ENCODE assay signal across 25 mouse cellular contexts in genomic region chr10:107943859-107944258, GRCm38 (mm10). TPM values are rescaled to one million over a fixed set of nuclear protein-coding genes. Genes with fewer than 3 reads are reported as not detected.
DNase-seq lines count a peak whose midpoint lies in the region; ATAC-seq and TF ChIP-seq lines count a peak whose summit lies in the region.
"Had no signal": no experiment of that assay in that cellular context is flagged by ENCODE, and none has a peak within 500 bp of the region (broad histone marks: within the 10 kb centered on the region; RNA-seq: fewer than 3 reads in every experiment).

No protein-coding gene starts in this region.

- no peak overlapping the region for H3K27ac ChIP-seq in liver, postnatal 0 days (ENCODE audit: low read depth)
- H3K27ac ChIP-seq: embryonic facial prominence, embryonic 15.5 days; forebrain, embryonic 10.5 days; gastrocnemius, adult 2 months; heart, embryonic 15.5 days; hindbrain, embryonic 13.5 days; hindbrain, postnatal 0 days had no signal

- no peak overlapping the region for H3K9ac ChIP-seq in liver, postnatal 0 days (replicated peaks)
- H3K9ac ChIP-seq: embryonic facial prominence, embryonic 15.5 days; heart, embryonic 15.5 days; hindbrain, embryonic 13.5 days had no signal

- no peak for TF ChIP-seq EP300 in liver, postnatal 0 days (IDR thresholded peaks at IDR 0.05; ENCODE audit: low read depth)

- no peaks in the 10 kb centered on the region for H3K36me3 ChIP-seq in liver, postnatal 0 days (replicated peaks; ENCODE audit: insufficient read depth, low read length)
- H3K36me3 ChIP-seq: embryonic facial prominence, embryonic 15.5 days; forebrain, embryonic 10.5 days; G1E; heart, embryonic 15.5 days; hindbrain, embryonic 13.5 days had no signal

- H3K4me2 ChIP-seq in liver, postnatal 0 days (ENCODE audit: low read depth, low read length) = no peak overlapping the region
- H3K4me2 ChIP-seq: embryonic facial prominence, embryonic 15.5 days; heart, embryonic 15.5 days; hindbrain, embryonic 13.5 days had no signal

- DNase-seq in liver, postnatal 0 days = no peak
- DNase-seq in liver = no peak
- peak; percentile 40 for DNase-seq in MN1 (ENCODE audit: low spot score)
- no peak for DNase-seq in right cerebral cortex, postnatal 10 days (ENCODE audit: low spot score in 2 of 2)
- no peak for DNase-seq in thymus, postnatal 4 days
- DNase-seq: adrenal gland, postnatal 36 days; cerebellum, adult 2 months; cerebellum, postnatal 10 days; embryo, embryonic 11 days; gastrocnemius, adult 2 months; gastrocnemius, postnatal 25 days; heart, adult 11 months; heart, postnatal 14 days had no signal

- WGBS in liver, postnatal 0 days (ENCODE audit: insufficient replicate concordance) = 67% methylated on average over 3 of the region's 3 CpGs

- H3K9me3 ChIP-seq in liver, postnatal 0 days (ENCODE audit: low read length) = no peaks in the 10 kb centered on the region
- H3K9me3 ChIP-seq: embryonic facial prominence, embryonic 15.5 days; forebrain, embryonic 10.5 days; G1E; heart, embryonic 15.5 days; hindbrain, embryonic 13.5 days had no signal

- no peaks in the 10 kb centered on the region for H3K27me3 ChIP-seq in liver, postnatal 0 days (ENCODE audit: insufficient read depth, low read length)
- H3K27me3 ChIP-seq: embryonic facial prominence, embryonic 15.5 days; heart, embryonic 15.5 days; hindbrain, embryonic 13.5 days; Patski had no signal

- ATAC-seq in liver, postnatal 0 days = peak; percentile 56
- ATAC-seq in megakaryocyte, adult 5-6 weeks (ENCODE audit: poor library complexity, severe bottlenecking) = peak; percentile 50
- ATAC-seq: activated CD4-positive, CD25-positive, alpha-beta regulatory T cell, adult 4 months; forebrain, embryonic 14.5 days; hindbrain, postnatal 0 days; Patski had no signal

- TF ChIP-seq CTCF in liver, postnatal 0 days (IDR thresholded peaks at IDR 0.05; ENCODE audit: low read depth) = no peak

- no peak overlapping the region for H3K4me3 ChIP-seq in liver, postnatal 0 days (ENCODE audit: low read depth, low read length)
- H3K4me3 ChIP-seq: embryonic facial prominence, embryonic 15.5 days; erythroblast, embryonic 14.5 days; forebrain, embryonic 10.5 days; gastrocnemius, adult 2 months; heart, embryonic 15.5 days; hindbrain, embryonic 13.5 days had no signal

- no peaks in the 10 kb centered on the region for H3K4me1 ChIP-seq in liver, postnatal 0 days (ENCODE audit: insufficient read depth)
- H3K4me1 ChIP-seq: embryonic facial prominence, embryonic 15.5 days; forebrain, embryonic 10.5 days; hindbrain, embryonic 13.5 days had no signal

RNA-seq across cellular contexts. Expression of gene Otogl, which starts 31.9 kb away (rescaled TPM):
- not detected in 2 replicates for polyA plus RNA-seq in liver, postnatal 0 days (2015; fragmentation: Nextera tagmentation; extraction: Ambion mirVana)
- not detected in 2 replicates for total RNA-seq in megakaryocyte, adult 5-6 weeks (2015)
- 0.04 and 0.08 TPM in 2 replicates for total RNA-seq in megakaryocyte, adult 5-6 weeks (2017)
- total RNA-seq: gastrocnemius, postnatal 25 days; hematopoietic stem cell, adult 5-6 weeks had no signal
- polyA plus RNA-seq: activated CD4-positive, CD25-positive, alpha-beta regulatory T cell, adult 4 months; erythroblast, embryonic 14.5 days; forebrain, embryonic 10.5 days; G1E had no signal
